Mouse (Mus musculus): ENCODE measurements at regions not wholly inside any gene's neighbourhood (a gene's known extent, or its start where the extent isn't known, plus 50 kb on each side); places are given as distances from the start of the nearest gene placed in this dataset.

DNA sequence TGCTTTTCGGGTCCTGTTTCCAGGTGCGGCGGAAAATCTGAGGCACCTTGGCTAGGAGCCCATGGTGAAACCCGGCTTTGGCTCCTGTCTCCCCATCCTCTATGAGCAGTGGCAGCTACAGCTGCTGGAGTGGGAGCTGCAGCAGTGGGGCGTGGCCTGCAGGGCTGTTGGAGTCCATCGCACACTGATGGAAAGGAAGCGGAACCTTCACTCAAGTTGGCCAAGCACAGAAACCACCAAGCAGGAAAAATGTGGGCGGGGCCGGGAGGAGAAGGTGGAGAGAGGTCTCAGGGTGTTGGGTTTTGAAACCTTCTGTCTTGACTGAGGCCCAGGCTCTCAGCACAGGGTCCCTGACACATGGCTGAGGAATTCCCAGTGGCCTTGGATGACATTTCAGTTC lies 97.1 kb downstream of the Tmem30b start:
- TF ChIP-seq CTCF (IDR thresholded peaks at IDR 0.05; ENCODE audit: low read depth, low read length) (no peak), POLR2A (IDR thresholded peaks at IDR 0.05; ENCODE audit: borderline replicate concordance, low read depth, low read length) (no peak)

Measured in bone marrow macrophage, adult 2 months (primary cell).